Mouse (Mus musculus) stomach, embryonic 14.5 days (tissue): Measurements from ENCODE around the gene Tinagl1. TPM values are rescaled to one million over a fixed set of nuclear protein-coding genes. Genes with fewer than 3 reads are reported as not detected.
A peak's percentile ranks its signal among the peaks of the same experiment; 100 is the strongest.

Source experiments
- ATAC-seq: fragments of 200-750 bp; cut with Nextera tagmentation; 2 replicates; pipeline ENCODE4 v1.8.0; 2017; ENCODE audit warnings: low read depth, moderate TSS enrichment; ENCODE audit not compliant: insufficient number of reproducible peaks, insufficient read depth, low FRiP score
- H3K27ac ChIP-seq: fragments of 300-500 bp; sonication (generic); 2 replicates; pipeline ENCODE4 v1.5.1; 2014; ENCODE audit warnings: mild to moderate bottlenecking, low read length, moderate library complexity, mixed read lengths
- H3K27me3 ChIP-seq: fragments of 300-500 bp; sonication (generic); 2 replicates; pipeline ENCODE4 v1.6.1; 2014; ENCODE audit warnings: low read length, control low read depth, mixed read lengths; ENCODE audit not compliant: control insufficient read depth, insufficient read depth
- H3K36me3 ChIP-seq: fragments of 300-500 bp; sonication (generic); 2 replicates; pipeline ENCODE4 v1.6.1; 2014; ENCODE audit warnings: mild to moderate bottlenecking, control low read depth, low read length, moderate library complexity, mixed read lengths; ENCODE audit not compliant: control insufficient read depth, insufficient read depth
- H3K4me1 ChIP-seq: fragments of 300-500 bp; sonication (generic); 2 replicates; pipeline ENCODE4 v1.6.1; 2014; ENCODE audit warnings: low read length, control low read depth, mixed read lengths; ENCODE audit not compliant: control insufficient read depth, insufficient read depth
- H3K4me2 ChIP-seq: fragments of 300-500 bp; sonication (generic); replicated peaks from 2 replicates; pipeline ENCODE4 v1.6.1; 2014; ENCODE audit warnings: low read depth, low read length, control low read depth
- H3K4me3 ChIP-seq: fragments of 300-500 bp; sonication (generic); 2 replicates; pipeline ENCODE4 v1.5.1; 2014; ENCODE audit warnings: low read depth, low read length, control low read depth
- H3K9ac ChIP-seq: fragments of 300-500 bp; sonication (generic); replicated peaks from 2 replicates; pipeline ENCODE4 v1.6.1; 2014; ENCODE audit warnings: low read depth, mild to moderate bottlenecking, control low read depth, low read length, moderate library complexity, mixed read lengths
- H3K9me3 ChIP-seq: fragments of 300-500 bp; sonication (generic); 2 replicates; pipeline ENCODE4 v1.6.1; 2016; ENCODE audit warnings: low read depth, low read length, control low read depth; ENCODE audit not compliant: control insufficient read depth
- WGBS: fragments of 180-500 bp; shearing (Covaris S2); extraction: QIAGEN DNeasy Blood & Tissue Kit; methylation state at CpG from one replicate; pipeline ENCODE4 v1.1.7; 2014; 5-methylcytosine and 5-hydroxymethylcytosine counted together
- polyA plus RNA-seq: library from polyadenylated mRNA; unstranded; fragments of >200 nt; fragmentation: Nextera tagmentation; extraction: Ambion mirVana; gene quantifications from 2 replicates; pipeline ENCODE4 v1.2.1, GENCODE M21; 2014

The Tinagl1 gene
- polyA plus RNA-seq, 1 experiment from 2014 or later, result 22.1 TPM

DNA sequence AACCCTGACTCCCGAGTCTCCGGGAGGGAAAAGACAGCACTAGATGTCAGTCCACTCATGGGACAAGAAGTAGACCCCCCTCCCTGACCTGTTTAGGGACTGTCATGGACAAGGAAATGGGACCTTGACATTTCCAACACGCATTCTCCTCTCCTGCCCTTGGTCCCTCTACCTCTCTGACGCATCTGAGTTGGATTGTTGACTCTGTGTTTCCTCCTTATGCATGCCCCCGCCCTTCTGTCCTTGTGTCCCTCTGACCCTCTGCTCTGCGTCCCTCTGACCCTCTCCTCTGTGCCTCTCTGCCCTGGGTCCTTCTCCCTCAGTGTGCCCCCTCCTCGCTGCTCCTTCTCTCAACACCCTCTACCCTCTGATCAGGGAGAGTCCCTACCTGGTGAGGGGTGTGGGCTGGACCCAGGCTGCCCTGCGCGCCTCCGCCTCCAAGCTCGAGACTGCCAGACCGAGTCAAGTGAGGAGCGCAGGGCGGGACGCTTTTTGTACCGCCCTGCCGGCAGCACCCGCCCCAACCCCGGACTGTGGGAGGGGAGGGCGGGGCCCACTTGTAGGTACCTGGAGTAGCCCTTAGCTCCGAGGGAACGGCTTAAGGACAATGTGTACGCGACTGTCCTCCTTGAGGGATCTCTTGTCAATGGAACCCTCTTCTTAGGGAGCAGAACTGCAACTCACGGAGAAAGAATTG lies 439 bp downstream of the Tinagl1 start:
- H3K9me3 ChIP-seq, result no peaks in the 10 kb centered on the region
- 2% methylated on average over 25 of the region's 25 CpGs for WGBS
- H3K4me1 ChIP-seq, result peaks cover 33% of the 10 kb centered on the region
- H3K27ac ChIP-seq, result no peak overlapping the region; the same call in 1 of the 2 replicates
- peak; percentile 82 for ATAC-seq
- peak overlapping the region; percentile 25 for H3K4me3 ChIP-seq
- H3K9ac ChIP-seq, result peak overlapping the region; percentile 7
- H3K36me3 ChIP-seq, result no peaks in the 10 kb centered on the region
- H3K27me3 ChIP-seq, result 0 out of 2 replicates have a peak, but pooled peaks cover 2% of the 10 kb centered on the region
- H3K4me2 ChIP-seq, result peak overlapping the region; percentile 49

- H3K9ac ChIP-seq, result peak overlapping the region; percentile 7; the same call in 1 of the 2 replicates
- no peak overlapping the region; the same call in 1 of the 2 replicates for H3K27ac ChIP-seq
- H3K27me3 ChIP-seq, result 0 out of 2 replicates have a peak, but pooled peaks cover 2% of the 10 kb centered on the region
- H3K4me1 ChIP-seq, result peaks cover 33% of the 10 kb centered on the region
- no peaks in the 10 kb centered on the region for H3K9me3 ChIP-seq
- ATAC-seq, result no peak
- H3K4me2 ChIP-seq, result peak overlapping the region; percentile 49
- peak overlapping the region; percentile 25; the same call in 1 of the 2 replicates for H3K4me3 ChIP-seq
- 44% methylated on average over 19 of the region's 19 CpGs for whole genome bisulfite sequencing
- H3K36me3 ChIP-seq, result no peaks in the 10 kb centered on the region
Observed at GRCm38 (mm10) chr4:130173911-130174311, 1.0 kb downstream of the Tinagl1 start.

DNA sequence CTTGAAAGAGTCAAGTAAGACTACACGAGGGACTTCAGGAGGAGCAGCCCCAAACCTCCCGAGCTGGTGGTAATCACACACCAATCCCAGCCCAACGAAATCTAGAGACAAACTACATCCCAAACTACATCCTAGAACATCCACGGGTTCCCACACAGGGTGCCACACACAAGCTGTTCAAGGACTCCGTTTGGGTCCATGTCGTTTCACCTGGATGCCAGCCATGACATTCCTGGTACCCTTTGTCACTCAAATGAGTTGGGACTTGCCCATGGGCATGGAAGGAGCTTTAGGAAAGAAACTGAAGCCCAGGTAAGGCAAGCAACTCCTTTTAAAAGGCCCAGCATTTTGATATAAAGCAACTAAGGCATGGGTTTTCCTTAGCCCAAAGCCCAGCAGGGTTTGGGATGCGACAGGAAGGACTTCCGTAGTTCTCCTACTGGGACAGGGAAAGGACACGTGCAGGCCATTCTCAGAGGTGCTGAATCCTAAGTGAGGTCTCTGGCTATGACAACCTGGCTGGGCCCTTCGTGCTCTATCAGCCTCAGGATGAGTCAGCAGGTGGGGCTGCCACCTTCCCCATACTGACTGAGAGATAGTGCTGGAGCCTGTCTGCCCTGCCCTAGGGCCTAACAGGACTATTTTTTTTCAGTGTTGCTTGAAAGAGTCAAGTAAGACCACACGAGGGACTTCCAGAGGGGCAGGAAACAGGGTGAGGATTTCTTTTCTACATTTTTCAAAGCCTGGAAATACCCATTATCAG lies 1.7 kb downstream of the Tinagl1 start:
- no peak for ATAC-seq
- no peaks in the 10 kb centered on the region for H3K9me3 ChIP-seq
- WGBS, result 72% methylated on average over 11 of the region's 11 CpGs
- H3K9ac ChIP-seq, result no peak overlapping the region
- H3K4me3 ChIP-seq, result no peak overlapping the region
- no peaks in the 10 kb centered on the region for H3K36me3 ChIP-seq
- H3K4me2 ChIP-seq, result peak overlapping the region; percentile 49
- H3K27ac ChIP-seq, result no peak overlapping the region; the same call in 1 of the 2 replicates
- H3K4me1 ChIP-seq, result peaks cover 37% of the 10 kb centered on the region
- H3K27me3 ChIP-seq, result 0 out of 2 replicates have a peak, but pooled peaks cover 2% of the 10 kb centered on the region

GRCm38 (mm10) chr4:130171951-130172765 lies 2.8 kb downstream of the Tinagl1 start:
- Histone ChIP-seq H3K36me3 (no peaks in the 10 kb centered on the region), H3K4me3 (no peak overlapping the region), H3K4me1 (peaks cover 48% of the 10 kb centered on the region), H3K9ac (no peak overlapping the region), H3K27me3 (0 out of 2 replicates have a peak, but pooled peaks cover 2% of the 10 kb centered on the region), H3K9me3 (no peaks in the 10 kb centered on the region), H3K4me2 (peak overlapping the region; percentile 21; the same call in 1 of the 2 replicates), H3K27ac (peak overlapping the region; percentile 66)
- 33% methylated on average over 11 of the region's 11 CpGs for WGBS
- no peak for ATAC-seq

DNA sequence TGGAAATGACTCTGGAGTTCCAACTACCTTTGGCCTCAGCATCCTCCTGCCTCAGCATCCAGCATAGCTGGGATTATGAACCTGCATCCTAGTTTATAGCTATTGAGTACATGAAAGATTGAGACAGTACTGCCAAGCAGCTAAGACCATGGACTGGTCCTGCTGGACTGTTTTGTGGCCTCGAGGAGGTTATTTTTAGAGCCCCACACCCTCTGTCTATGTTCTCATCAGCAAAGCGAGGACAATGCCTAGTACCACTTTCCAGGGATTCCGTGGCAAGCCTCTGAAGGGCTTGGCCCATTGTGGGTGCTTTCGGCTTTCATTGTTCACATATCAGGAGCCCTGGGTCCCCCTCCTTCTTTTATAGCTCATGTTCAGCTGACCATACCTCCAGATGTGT lies 4.6 kb downstream of the Tinagl1 start:
- Histone ChIP-seq H3K36me3 (no peaks in the 10 kb centered on the region), H3K9ac (no peak overlapping the region), H3K27ac (no peak overlapping the region), H3K4me1 (peaks cover 48% of the 10 kb centered on the region), H3K9me3 (no peaks in the 10 kb centered on the region), H3K27me3 (0 out of 2 replicates have a peak, but pooled peaks cover 2% of the 10 kb centered on the region), H3K4me3 (no peak overlapping the region), H3K4me2 (no peak overlapping the region)
- 85% methylated on average over 4 of the region's 4 CpGs for WGBS
- no peak for ATAC-seq

- Histone ChIP-seq H3K27me3 (0 out of 2 replicates have a peak, but pooled peaks cover 1% of the 10 kb centered on the region), H3K36me3 (no peaks in the 10 kb centered on the region), H3K9ac (no peak overlapping the region), H3K4me1 (peaks cover 39% of the 10 kb centered on the region), H3K4me3 (no peak overlapping the region), H3K9me3 (no peaks in the 10 kb centered on the region), H3K27ac (no peak overlapping the region), H3K4me2 (no peak overlapping the region)
- 82% methylated on average over 16 of the region's 16 CpGs for WGBS
- ATAC-seq, result no peak
Observed at GRCm38 (mm10) chr4:130169411-130169971, 5.4 kb downstream of the Tinagl1 start.

DNA sequence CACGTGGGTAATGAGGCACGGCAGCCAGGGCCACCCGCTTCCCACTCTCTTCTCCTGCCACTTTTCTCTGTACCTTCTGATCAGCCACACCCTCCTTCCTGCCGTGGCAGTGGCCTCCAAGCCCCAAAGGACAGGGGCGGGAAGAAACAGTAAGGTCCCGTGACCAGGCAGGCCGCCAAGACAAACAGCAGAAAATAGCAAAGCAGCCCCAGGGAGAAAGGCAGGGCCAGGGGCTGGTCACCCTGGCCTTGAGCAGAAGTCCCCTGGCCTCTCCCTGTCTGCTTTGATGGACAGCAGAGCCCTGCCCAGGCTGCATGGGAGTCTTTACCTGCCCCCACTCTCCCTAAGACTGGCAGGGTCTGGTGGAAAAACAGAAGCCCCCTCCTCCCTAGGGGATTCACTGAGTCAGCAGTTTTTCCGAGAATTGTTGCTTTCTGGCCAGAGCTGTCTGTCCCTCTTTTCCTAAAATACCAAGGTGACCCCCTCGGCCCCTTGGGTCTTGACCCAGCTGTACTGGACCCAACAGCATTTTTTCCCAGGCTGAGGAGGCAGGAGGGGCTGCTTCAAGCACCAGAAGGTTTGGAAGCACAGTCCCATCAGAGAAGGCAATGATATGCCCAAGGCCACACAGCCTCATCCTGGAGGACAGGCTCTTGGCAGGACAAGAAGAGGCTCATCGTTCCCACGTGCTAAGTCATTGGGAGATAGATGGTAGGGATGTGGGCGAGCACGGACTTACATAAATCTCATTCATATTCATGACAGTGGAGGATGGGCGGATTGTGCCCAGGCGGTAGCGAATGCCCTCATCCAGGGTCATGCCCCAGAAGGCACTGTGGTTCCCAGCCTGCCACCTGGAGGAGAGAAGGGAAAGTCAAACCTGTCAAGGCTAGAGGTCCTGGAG lies 6.4 kb downstream of the Tinagl1 start:
- no peak overlapping the region for H3K4me3 ChIP-seq

More for the DNA sequence above, 6.4 kb downstream of the Tinagl1 start:
- peak overlapping the region; percentile 20; the same call in 1 of the 2 replicates for H3K4me2 ChIP-seq
- peak overlapping the region; percentile 68; the same call in 1 of the 2 replicates for H3K27ac ChIP-seq
- H3K9me3 ChIP-seq, result no peaks in the 10 kb centered on the region
- WGBS, result 44% methylated on average over 16 of the region's 16 CpGs
- H3K4me1 ChIP-seq, result peaks cover 38% of the 10 kb centered on the region
- no peak overlapping the region for H3K9ac ChIP-seq
- H3K27me3 ChIP-seq, result no peaks in the 10 kb centered on the region
- ATAC-seq, result peak; percentile 78
- no peaks in the 10 kb centered on the region for H3K36me3 ChIP-seq
